Mouse (Mus musculus): ENCODE measurements around the gene Dnmt3l. TPM values are rescaled to one million over a fixed set of nuclear protein-coding genes. Genes with fewer than 3 reads are reported as not detected.
"Not testable (repeated sequence)": the region's sequence is repeated elsewhere in the genome, so short reads cannot be mapped to it uniquely, and the experiment has no call there.

Gene Dnmt3l
- polyA plus RNA-seq, 1 experiment, result 1.8 TPM

GRCm38 (mm10) chr10:78095221-78095620 is 53.5 kb downstream of the Dnmt3l start:
- H3K27me3 ChIP-seq (ENCODE audit: control insufficient read depth, insufficient read depth, low read length), result no peaks in the 10 kb centered on the region
- no peak overlapping the region for H3K4me3 ChIP-seq (ENCODE audit: control insufficient read depth, insufficient read depth, low read length)
- DNase-seq, result no peak
- no peaks in the 10 kb centered on the region for H3K36me3 ChIP-seq (ENCODE audit: control insufficient read depth, insufficient read depth, low read length)
- TF ChIP-seq CTCF (IDR thresholded peaks at IDR 0.05; ENCODE audit: borderline replicate concordance, control insufficient read depth, extremely low read depth, insufficient read depth, low read length, poor library complexity) (no peak), POLR2A (IDR thresholded peaks at IDR 0.05; ENCODE audit: control insufficient read depth, extremely low read depth, insufficient read depth, low read length, poor library complexity) (no peak)
- H3K27ac ChIP-seq (ENCODE audit: control insufficient read depth, insufficient read depth, low read length), result no peak overlapping the region
- H3K4me1 ChIP-seq (replicated peaks; ENCODE audit: control insufficient read depth, insufficient read depth, low read length), result no peaks in the 10 kb centered on the region

DNA sequence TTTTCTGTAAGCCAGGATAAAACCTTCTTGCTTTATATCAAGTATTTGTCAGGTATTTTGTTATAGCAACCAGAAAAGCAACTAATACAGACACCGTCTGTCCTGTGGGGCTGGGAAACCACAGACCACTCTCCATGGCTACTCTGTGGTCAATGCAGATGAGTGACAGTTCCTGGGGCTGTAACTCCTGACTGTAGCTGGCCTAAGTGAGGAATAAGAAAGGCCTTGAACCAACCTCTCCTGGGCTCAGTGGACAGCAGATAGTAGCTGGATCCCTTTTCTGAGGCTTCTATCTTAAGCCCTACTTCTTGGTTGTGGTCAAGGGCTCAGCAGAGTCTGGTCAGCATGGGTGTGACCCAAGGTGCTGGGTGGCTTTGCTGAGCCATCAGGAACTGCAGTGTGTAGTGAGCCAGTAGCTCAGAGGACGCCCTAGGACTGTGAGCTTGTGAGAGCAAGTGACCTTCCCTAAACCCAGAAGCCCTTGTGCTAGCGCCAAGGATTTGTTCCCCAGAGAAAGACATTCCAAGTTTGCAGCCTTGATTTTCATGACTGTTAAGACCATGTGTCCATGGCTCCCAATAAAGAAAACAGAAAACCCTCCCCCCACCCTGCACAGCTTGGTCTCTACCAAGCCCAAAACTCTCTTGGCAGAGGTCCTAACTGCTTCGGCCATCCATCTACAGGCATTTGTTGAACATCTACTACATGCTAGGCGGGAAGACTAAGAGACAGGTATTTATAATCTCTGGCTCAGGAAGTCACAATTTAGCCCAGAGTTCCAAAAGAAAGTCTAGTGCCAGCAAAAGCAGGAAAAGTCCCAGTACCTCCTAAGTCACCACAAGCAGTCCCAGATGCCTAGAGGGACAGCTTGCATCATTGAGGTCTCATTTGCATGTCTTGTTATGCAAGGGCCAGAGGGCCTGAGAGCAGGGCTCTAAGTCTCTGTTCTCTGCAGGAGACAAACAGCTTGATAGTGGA is 54.5 kb downstream of the Dnmt3l start:
- Histone ChIP-seq H3K4me3 (ENCODE audit: control insufficient read depth, insufficient read depth, low read length) (no peak overlapping the region), H3K27me3 (ENCODE audit: control insufficient read depth, insufficient read depth, low read length) (no peaks in the 10 kb centered on the region), H3K4me1 (replicated peaks; ENCODE audit: control insufficient read depth, insufficient read depth, low read length) (no peaks in the 10 kb centered on the region), H3K36me3 (ENCODE audit: control insufficient read depth, insufficient read depth, low read length) (no peaks in the 10 kb centered on the region), H3K27ac (ENCODE audit: control insufficient read depth, insufficient read depth, low read length) (no peak overlapping the region)
- no peak for DNase-seq
- 95% methylated on average over 5 of the region's 5 CpGs for WGBS
- TF ChIP-seq CTCF (IDR thresholded peaks at IDR 0.05; ENCODE audit: borderline replicate concordance, control insufficient read depth, extremely low read depth, insufficient read depth, low read length, poor library complexity), result no peak

DNA sequence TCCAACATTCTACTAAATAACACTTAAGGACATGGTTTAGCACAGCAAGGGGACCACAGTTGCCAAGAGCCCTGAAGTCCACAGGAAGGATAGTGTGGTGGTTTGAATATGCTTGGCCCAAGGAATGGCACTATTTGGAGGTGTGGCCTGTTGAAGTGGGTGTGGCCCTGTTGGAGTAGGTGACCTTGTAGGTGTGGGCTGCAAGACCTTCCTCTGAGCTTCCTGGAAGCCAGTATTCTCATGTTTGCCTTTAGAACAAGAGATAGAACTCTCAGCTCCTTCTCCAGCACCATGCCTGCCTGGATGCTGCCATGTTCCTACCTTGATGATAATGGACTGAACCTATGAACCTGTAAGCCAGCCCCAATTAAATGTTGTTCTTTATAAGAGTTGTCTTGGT is 58.1 kb downstream of the Dnmt3l start:
- not testable (repeated sequence) for H3K4me1 ChIP-seq (replicated peaks; ENCODE audit: control insufficient read depth, insufficient read depth, low read length); H3K27me3 ChIP-seq (ENCODE audit: control insufficient read depth, insufficient read depth, low read length); H3K36me3 ChIP-seq (ENCODE audit: control insufficient read depth, insufficient read depth, low read length); H3K4me3 ChIP-seq (ENCODE audit: control insufficient read depth, insufficient read depth, low read length); DNase-seq; H3K27ac ChIP-seq (ENCODE audit: control insufficient read depth, insufficient read depth, low read length)

DNA sequence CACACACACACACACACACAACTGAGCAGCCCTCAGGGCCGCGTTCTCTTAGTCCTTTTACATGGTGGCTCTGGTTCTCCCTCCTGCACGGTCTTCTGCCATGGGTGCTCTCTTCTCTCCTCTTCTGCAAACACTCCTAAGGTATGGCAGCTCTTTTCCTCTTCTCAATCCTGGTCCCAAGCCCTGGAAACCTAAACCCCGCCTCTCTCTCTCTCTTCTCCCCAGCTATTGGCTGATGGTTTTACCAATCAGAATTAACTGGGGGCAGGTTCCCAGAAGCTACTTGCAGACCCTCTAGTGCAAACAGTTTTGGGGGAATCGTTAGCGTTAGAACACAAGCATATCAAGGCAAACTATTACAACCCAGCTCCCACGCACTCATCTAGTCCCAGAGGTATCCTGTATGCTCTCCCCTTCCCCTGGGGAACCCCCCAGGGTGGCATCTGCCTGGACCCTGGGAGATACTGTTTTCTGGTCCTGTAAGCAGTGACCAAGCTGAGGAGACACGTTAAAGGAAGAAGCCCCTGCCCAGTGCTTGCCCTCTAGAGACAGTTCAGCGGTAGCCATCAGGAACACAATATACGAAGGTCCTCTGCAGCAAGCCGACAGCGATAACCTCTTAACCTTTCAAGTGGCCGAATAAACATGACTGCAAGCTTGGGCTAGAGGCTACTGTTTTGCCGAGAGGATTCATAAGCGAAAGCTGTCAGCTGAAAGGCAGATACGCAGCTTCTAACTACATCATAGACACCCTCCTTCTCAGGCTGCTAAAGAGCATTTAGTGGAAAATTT is 59.4 kb downstream of the Dnmt3l start:
- H3K4me3 ChIP-seq (ENCODE audit: control insufficient read depth, insufficient read depth, low read length), result no peak overlapping the region
- 85% methylated on average over 16 of the region's 16 CpGs for WGBS
- no peak for DNase-seq
- no peaks in the 10 kb centered on the region for H3K27me3 ChIP-seq (ENCODE audit: control insufficient read depth, insufficient read depth, low read length)
- no peaks in the 10 kb centered on the region for H3K36me3 ChIP-seq (ENCODE audit: control insufficient read depth, insufficient read depth, low read length)
- no peak overlapping the region for H3K27ac ChIP-seq (ENCODE audit: control insufficient read depth, insufficient read depth, low read length)
- peaks cover 5% of the 10 kb centered on the region; the same call in 1 of the 2 replicates for H3K4me1 ChIP-seq (replicated peaks; ENCODE audit: control insufficient read depth, insufficient read depth, low read length)
- TF ChIP-seq POLR2A (IDR thresholded peaks at IDR 0.05; ENCODE audit: control insufficient read depth, extremely low read depth, insufficient read depth, low read length, poor library complexity), result no peak
- TF ChIP-seq CTCF (IDR thresholded peaks at IDR 0.05; ENCODE audit: borderline replicate concordance, control insufficient read depth, extremely low read depth, insufficient read depth, low read length, poor library complexity), result no peak

- peaks cover 7% of the 10 kb centered on the region for H3K4me1 ChIP-seq (replicated peaks; ENCODE audit: control insufficient read depth, insufficient read depth, low read length)
Observed at GRCm38 (mm10) chr10:78104555-78105490, 63.1 kb downstream of the Dnmt3l start.

DNA sequence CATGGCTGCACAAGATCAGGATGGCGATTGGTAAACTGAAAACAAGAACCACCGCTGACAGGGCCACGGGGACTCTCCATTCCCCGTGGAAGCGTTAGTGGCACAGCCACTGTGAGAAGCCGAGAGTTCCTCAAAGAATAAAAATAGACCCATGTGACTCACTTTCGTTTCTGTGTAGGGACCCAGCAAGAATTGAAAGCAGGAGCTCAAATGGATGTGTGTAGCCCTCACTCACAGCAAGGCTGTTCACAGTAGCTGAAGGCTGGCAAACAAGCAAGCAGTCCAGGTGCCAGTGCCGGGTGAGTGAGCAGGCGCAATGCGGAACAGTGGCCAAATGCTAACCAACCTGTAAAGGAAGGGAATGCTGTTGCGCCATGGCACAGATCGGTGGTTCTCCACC is 63.8 kb downstream of the Dnmt3l start:
- H3K27ac ChIP-seq (ENCODE audit: control insufficient read depth, insufficient read depth, low read length), result no peak overlapping the region
- H3K4me3 ChIP-seq (ENCODE audit: control insufficient read depth, insufficient read depth, low read length), result no peak overlapping the region

More at GRCm38 (mm10) chr10:78104555-78105490, 63.1 kb downstream of the Dnmt3l start:
- no peak overlapping the region for H3K4me3 ChIP-seq (ENCODE audit: control insufficient read depth, insufficient read depth, low read length)
- DNase-seq, result no peak
- 86% methylated on average over 11 of the region's 11 CpGs for whole genome bisulfite sequencing
- H3K36me3 ChIP-seq (ENCODE audit: control insufficient read depth, insufficient read depth, low read length), result no peaks in the 10 kb centered on the region
- no peaks in the 10 kb centered on the region for H3K27me3 ChIP-seq (ENCODE audit: control insufficient read depth, insufficient read depth, low read length)
- TF ChIP-seq CTCF (IDR thresholded peaks at IDR 0.05; ENCODE audit: borderline replicate concordance, control insufficient read depth, extremely low read depth, insufficient read depth, low read length, poor library complexity), result no peak
- TF ChIP-seq POLR2A (IDR thresholded peaks at IDR 0.05; ENCODE audit: control insufficient read depth, extremely low read depth, insufficient read depth, low read length, poor library complexity), result no peak
- H3K27ac ChIP-seq (ENCODE audit: control insufficient read depth, insufficient read depth, low read length), result no peak overlapping the region

More for the DNA sequence above, 63.8 kb downstream of the Dnmt3l start:
- peaks cover 7% of the 10 kb centered on the region for H3K4me1 ChIP-seq (replicated peaks; ENCODE audit: control insufficient read depth, insufficient read depth, low read length)
- no peaks in the 10 kb centered on the region for H3K36me3 ChIP-seq (ENCODE audit: control insufficient read depth, insufficient read depth, low read length)
- DNase-seq, result no peak
- H3K27me3 ChIP-seq (ENCODE audit: control insufficient read depth, insufficient read depth, low read length), result no peaks in the 10 kb centered on the region
- TF ChIP-seq POLR2A (IDR thresholded peaks at IDR 0.05; ENCODE audit: control insufficient read depth, extremely low read depth, insufficient read depth, low read length, poor library complexity) (no peak), CTCF (IDR thresholded peaks at IDR 0.05; ENCODE audit: borderline replicate concordance, control insufficient read depth, extremely low read depth, insufficient read depth, low read length, poor library complexity) (no peak)
- 48% methylated on average over 12 of the region's 12 CpGs for WGBS

Other genes with a start within 250 kb of the Dnmt3l start
- not detected in 2 replicates for gene Gm9639, start 246.9 kb upstream of the Dnmt3l start, polyA plus RNA-seq (2012; rRNA removed)
- gene Gm19668, start 242.8 kb upstream of the Dnmt3l start, polyA plus RNA-seq (2012; rRNA removed), result not detected in 2 replicates
- not detected in 2 replicates for gene Gm9507, start 230.1 kb upstream of the Dnmt3l start, polyA plus RNA-seq (2012; rRNA removed)
- not detected in 2 replicates for gene Gm2696, start 227.3 kb upstream of the Dnmt3l start, polyA plus RNA-seq (2012; rRNA removed)
- not detected in 2 replicates for gene Krtap10-4, start 214.9 kb upstream of the Dnmt3l start, polyA plus RNA-seq (2012; rRNA removed)
- gene Krtap10-10, start 206.0 kb upstream of the Dnmt3l start, polyA plus RNA-seq (2012; rRNA removed), result 0.12 TPM in 1 of 2 replicates, not detected in the other
- 0.36 TPM in 1 of 2 replicates, not detected in the other for gene Gm36176, start 195.1 kb upstream of the Dnmt3l start, polyA plus RNA-seq (2012; rRNA removed)
- gene Gm10318, start 189.1 kb upstream of the Dnmt3l start, polyA plus RNA-seq (2012; rRNA removed), result not detected in 2 replicates
- 0.24 and 0.27 TPM in 2 replicates for gene Gm3285, start 180.0 kb upstream of the Dnmt3l start, polyA plus RNA-seq (2012; rRNA removed)
- gene Lrrc3, start 139.4 kb upstream of the Dnmt3l start, polyA plus RNA-seq (2012; rRNA removed), result 1.1 and 1.9 TPM in 2 replicates
- 16.4 and 21.0 TPM in 2 replicates for gene Trpm2, start 71.4 kb upstream of the Dnmt3l start, polyA plus RNA-seq (2012; rRNA removed)
- gene 1810043G02Rik, start 63.4 kb upstream of the Dnmt3l start, polyA plus RNA-seq (2012; rRNA removed), result 39.0 and 49.5 TPM in 2 replicates
- gene Pfkl, start 31.9 kb upstream of the Dnmt3l start, polyA plus RNA-seq (2012; rRNA removed), result 81.2 and 93.7 TPM in 2 replicates
- 84.0 and 93.7 TPM in 2 replicates for gene Aire, start 1.7 kb downstream of the Dnmt3l start, polyA plus RNA-seq (2012; rRNA removed)
- gene Icosl, start 27.4 kb downstream of the Dnmt3l start, polyA plus RNA-seq (2012; rRNA removed), result 23.1 and 26.5 TPM in 2 replicates
- 148 and 156 TPM in 2 replicates for gene D10Jhu81e, start 127.8 kb downstream of the Dnmt3l start, polyA plus RNA-seq (2012; rRNA removed)
- gene Pwp2, start 143.2 kb downstream of the Dnmt3l start, polyA plus RNA-seq (2012; rRNA removed), result 16.4 and 17.1 TPM in 2 replicates
- gene Trappc10, start 202.7 kb downstream of the Dnmt3l start, polyA plus RNA-seq (2012; rRNA removed), result 96.0 and 105 TPM in 2 replicates

Data from thymus, adult 2 months (tissue).